Mouse (Mus musculus): ENCODE results near the gene Sos1. TPM values are rescaled to one million over a fixed set of nuclear protein-coding genes. Genes with fewer than 3 reads are reported as not detected.

Gene Sos1
- total RNA-seq, 4 experiments from 2014 or later, result 31.8 to 35.6 (median 33.5) TPM

Other genes with a start within 250 kb of the Sos1 start
- gene Morn2, start 190.2 kb downstream of the Sos1 start, total RNA-seq (2022), result 10 to 100 TPM; 16.1 to 19.2 (median 18.1) TPM
- gene Dhx57, start 190.0 kb downstream of the Sos1 start, total RNA-seq (2022), result 10 to 100 TPM; 34.5 to 42.6 (median 41.6) TPM
- 1 to 10 TPM; 1.7 to 3.3 (median 2.9) TPM for gene Arhgef33, start 173.0 kb downstream of the Sos1 start, total RNA-seq (2022)
- 1 to 10 TPM in 1 of 4 experiments, not detected in 3; 1.4 TPM for gene Gm10190, start 106.9 kb downstream of the Sos1 start, total RNA-seq (2022)
- 10 to 100 TPM; 15.5 to 18.0 (median 16.8) TPM for gene Cdkl4, start 97.4 kb upstream of the Sos1 start, total RNA-seq (2022)
- 10 to 100 TPM; 55.1 to 66.0 (median 61.1) TPM for gene Map4k3, start 248.0 kb upstream of the Sos1 start, total RNA-seq (2022)